In the genomic region with DNA sequence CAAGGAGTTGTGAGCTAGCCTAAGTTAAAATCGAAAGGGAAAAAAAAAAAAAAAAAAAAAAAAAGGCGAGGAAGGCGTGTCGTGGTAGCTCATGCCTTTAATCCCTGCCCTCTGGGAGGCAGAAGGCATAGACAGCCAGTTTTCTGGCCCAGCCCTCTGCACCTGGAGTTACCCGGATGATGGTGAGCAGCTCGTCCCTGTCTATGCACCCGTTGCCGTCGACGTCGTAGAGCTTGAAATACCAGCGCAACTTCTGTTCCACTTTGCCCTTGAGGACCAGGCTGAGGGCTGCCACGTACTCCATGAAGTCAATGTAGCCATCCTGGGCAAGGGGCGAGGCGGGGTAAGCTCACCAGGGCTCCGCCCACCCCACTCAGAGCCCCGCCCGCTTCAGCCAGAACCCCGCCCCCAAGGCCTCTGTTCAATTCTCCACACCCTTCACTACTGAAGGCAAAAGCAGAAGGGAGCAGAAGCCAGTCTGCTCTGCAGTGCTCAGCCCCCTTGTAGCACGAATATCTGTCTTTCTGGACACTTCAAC, we compare ENCODE assay signal across 8 mouse cellular contexts. TPM values are rescaled to one million over a fixed set of nuclear protein-coding genes. Genes with fewer than 3 reads are reported as not detected.
A peak's percentile ranks its signal among the peaks of the same experiment; 100 is the strongest.
DNase-seq lines count a peak whose midpoint lies in the region; ATAC-seq and TF ChIP-seq lines count a peak whose summit lies in the region.

No protein-coding gene starts in this region.

- DNase-seq in layer of hippocampus, adult 11-12 months (ENCODE audit: low spot score) = peak; percentile 27
- DNase-seq in layer of hippocampus, adult 9-10 months (ENCODE audit: low spot score) = no peak
- DNase-seq in liver, postnatal 0 days = peak; percentile 83
- peak; percentile 60 for DNase-seq in neural tube, embryonic 11.5 days (ENCODE audit: low spot score)
- DNase-seq in thymus, postnatal 25 days = peak; percentile 31

- peak overlapping the region; percentile 50 for H3K4me3 ChIP-seq in intestine, embryonic 16.5 days (ENCODE audit: low read length)
- H3K4me3 ChIP-seq in liver, postnatal 0 days (ENCODE audit: low read depth, low read length) = peak overlapping the region; percentile 41
- H3K4me3 ChIP-seq in neural tube, embryonic 11.5 days (ENCODE audit: low read depth, low read length) = peak overlapping the region; percentile 1; the same call in 1 of the 2 replicates

- 1% methylated on average over 20 of the region's 20 CpGs for WGBS in intestine, embryonic 16.5 days
- 1% methylated on average over 17 of the region's 20 CpGs for WGBS in liver, postnatal 0 days (ENCODE audit: insufficient replicate concordance)
- 4% methylated on average over 20 of the region's 20 CpGs for WGBS in neural tube, embryonic 11.5 days

- H3K4me1 ChIP-seq in intestine, embryonic 16.5 days (ENCODE audit: control insufficient read depth, insufficient read depth, low read length) = peaks cover 15% of the 10 kb centered on the region
- H3K4me1 ChIP-seq in liver, postnatal 0 days (ENCODE audit: insufficient read depth) = peaks cover 12% of the 10 kb centered on the region
- no peaks in the 10 kb centered on the region for H3K4me1 ChIP-seq in neural tube, embryonic 11.5 days (ENCODE audit: control insufficient read depth, insufficient read depth, low read length)

- H3K27me3 ChIP-seq in intestine, embryonic 16.5 days (replicated peaks; ENCODE audit: control insufficient read depth, insufficient read depth, low read length) = peaks cover 8% of the 10 kb centered on the region
- no peaks in the 10 kb centered on the region; the same call in 1 of the 2 replicates for H3K27me3 ChIP-seq in liver, postnatal 0 days (ENCODE audit: insufficient read depth, low read length)
- H3K27me3 ChIP-seq in neural tube, embryonic 11.5 days (ENCODE audit: control insufficient read depth, insufficient read depth, low read length) = peaks cover 13% of the 10 kb centered on the region

- H3K27ac ChIP-seq in intestine, embryonic 16.5 days (ENCODE audit: low read length) = no peak overlapping the region
- H3K27ac ChIP-seq in liver, postnatal 0 days (ENCODE audit: low read depth) = no peak overlapping the region
- no peak overlapping the region for H3K27ac ChIP-seq in neural tube, embryonic 11.5 days (ENCODE audit: low read depth, low read length)

- H3K4me2 ChIP-seq in intestine, embryonic 16.5 days (ENCODE audit: low read depth, low read length) = peak overlapping the region; percentile 74
- peak overlapping the region; percentile 70 for H3K4me2 ChIP-seq in liver, postnatal 0 days (ENCODE audit: low read depth, low read length)
- peak overlapping the region; percentile 32 for H3K4me2 ChIP-seq in neural tube, embryonic 11.5 days (ENCODE audit: low read depth)

- ATAC-seq in common myeloid progenitor, adult 5-6 weeks (replicated peaks; ENCODE audit: low read depth, poor library complexity, severe bottlenecking) = peak; percentile 85
- ATAC-seq in granulocyte monocyte progenitor cell, adult 5-6 weeks (replicated peaks; ENCODE audit: poor library complexity, severe bottlenecking) = peak; percentile 91
- peak; percentile 96 for ATAC-seq in intestine, embryonic 16.5 days
- ATAC-seq in liver, postnatal 0 days = peak; percentile 93
- ATAC-seq in neural tube, embryonic 11.5 days (ENCODE audit: insufficient read depth, low FRiP score, low TSS enrichment) = no peak

- no peak for TF ChIP-seq CTCF in liver, postnatal 0 days (IDR thresholded peaks at IDR 0.05; ENCODE audit: low read depth)

- H3K36me3 ChIP-seq in intestine, embryonic 16.5 days (ENCODE audit: control insufficient read depth, insufficient read depth, low read length) = no peaks in the 10 kb centered on the region
- H3K36me3 ChIP-seq in liver, postnatal 0 days (replicated peaks; ENCODE audit: insufficient read depth, low read length) = no peaks in the 10 kb centered on the region
- no peaks in the 10 kb centered on the region for H3K36me3 ChIP-seq in neural tube, embryonic 11.5 days (ENCODE audit: control insufficient read depth, insufficient read depth, low read length)

- no peaks in the 10 kb centered on the region for H3K9me3 ChIP-seq in intestine, embryonic 16.5 days (ENCODE audit: control insufficient read depth, low read length)
- H3K9me3 ChIP-seq in liver, postnatal 0 days (ENCODE audit: low read length) = no peaks in the 10 kb centered on the region
- H3K9me3 ChIP-seq in neural tube, embryonic 11.5 days (ENCODE audit: control insufficient read depth, low read length) = no peaks in the 10 kb centered on the region

- TF ChIP-seq EP300 in liver, postnatal 0 days (IDR thresholded peaks at IDR 0.05; ENCODE audit: low read depth) = no peak

- H3K9ac ChIP-seq in intestine, embryonic 16.5 days (ENCODE audit: low read depth, low read length) = peak overlapping the region; percentile 58
- H3K9ac ChIP-seq in liver, postnatal 0 days (replicated peaks) = peak overlapping the region; percentile 31
- H3K9ac ChIP-seq in neural tube, embryonic 11.5 days (ENCODE audit: low read length) = no peak overlapping the region

RNA-seq across cellular contexts. Expression of a gene that starts 4.9 kb away (rescaled TPM):
- total RNA-seq in common myeloid progenitor, adult 5-6 weeks (2017) = 1.4 TPM in 1 of 2 replicates, not detected in the other
- total RNA-seq in granulocyte monocyte progenitor cell, adult 5-6 weeks (2014; fragmentation: Nextera tagmentation) = 5.3 and 6.4 TPM in 2 replicates
- 6.3 and 6.7 TPM in 2 replicates for total RNA-seq in granulocyte monocyte progenitor cell, adult 5-6 weeks (2017)
- polyA plus RNA-seq in intestine, embryonic 16.5 days (2015; fragmentation: Nextera tagmentation; extraction: Ambion mirVana) = 2.3 and 2.4 TPM in 2 replicates
- polyA plus RNA-seq in liver, postnatal 0 days (2015; fragmentation: Nextera tagmentation; extraction: Ambion mirVana) = 1.5 TPM in 2 replicates
- 0.82 and 0.87 TPM in 2 replicates for polyA plus RNA-seq in neural tube, embryonic 11.5 days (2014; fragmentation: Nextera tagmentation; extraction: Ambion mirVana)

RNA-seq across cellular contexts. Expression of a gene that starts 10.3 kb away (rescaled TPM):
- not detected in 2 replicates for total RNA-seq in common myeloid progenitor, adult 5-6 weeks (2017)
- 0.47 and 0.80 TPM in 2 replicates for total RNA-seq in granulocyte monocyte progenitor cell, adult 5-6 weeks (2014; fragmentation: Nextera tagmentation)
- total RNA-seq in granulocyte monocyte progenitor cell, adult 5-6 weeks (2017) = 0.43 TPM in 1 of 2 replicates, not detected in the other
- 0.66 TPM in 2 replicates for polyA plus RNA-seq in intestine, embryonic 16.5 days (2015; fragmentation: Nextera tagmentation; extraction: Ambion mirVana)
- polyA plus RNA-seq in liver, postnatal 0 days (2015; fragmentation: Nextera tagmentation; extraction: Ambion mirVana) = 0.11 and 0.13 TPM in 2 replicates
- 0.49 and 0.77 TPM in 2 replicates for polyA plus RNA-seq in neural tube, embryonic 11.5 days (2014; fragmentation: Nextera tagmentation; extraction: Ambion mirVana)

RNA-seq across cellular contexts. Expression of a gene that starts 26.8 kb away (rescaled TPM):
- 56.6 and 62.0 TPM in 2 replicates for total RNA-seq in common myeloid progenitor, adult 5-6 weeks (2017)
- total RNA-seq in granulocyte monocyte progenitor cell, adult 5-6 weeks (2014; fragmentation: Nextera tagmentation) = 65.1 and 68.0 TPM in 2 replicates
- 65.8 and 70.8 TPM in 2 replicates for total RNA-seq in granulocyte monocyte progenitor cell, adult 5-6 weeks (2017)
- polyA plus RNA-seq in intestine, embryonic 16.5 days (2015; fragmentation: Nextera tagmentation; extraction: Ambion mirVana) = 72.0 and 80.0 TPM in 2 replicates
- 46.6 and 47.5 TPM in 2 replicates for polyA plus RNA-seq in liver, postnatal 0 days (2015; fragmentation: Nextera tagmentation; extraction: Ambion mirVana)
- polyA plus RNA-seq in neural tube, embryonic 11.5 days (2014; fragmentation: Nextera tagmentation; extraction: Ambion mirVana) = 76.0 and 78.8 TPM in 2 replicates

RNA-seq across cellular contexts. Expression of a gene that starts 41.0 kb away (rescaled TPM):
- 0.39 and 0.87 TPM in 2 replicates for total RNA-seq in common myeloid progenitor, adult 5-6 weeks (2017)
- total RNA-seq in granulocyte monocyte progenitor cell, adult 5-6 weeks (2014; fragmentation: Nextera tagmentation) = 1.8 and 4.3 TPM in 2 replicates
- total RNA-seq in granulocyte monocyte progenitor cell, adult 5-6 weeks (2017) = 0.34 and 0.62 TPM in 2 replicates
- polyA plus RNA-seq in intestine, embryonic 16.5 days (2015; fragmentation: Nextera tagmentation; extraction: Ambion mirVana) = 3.7 and 4.6 TPM in 2 replicates
- 1.0 and 1.6 TPM in 2 replicates for polyA plus RNA-seq in liver, postnatal 0 days (2015; fragmentation: Nextera tagmentation; extraction: Ambion mirVana)
- polyA plus RNA-seq in neural tube, embryonic 11.5 days (2014; fragmentation: Nextera tagmentation; extraction: Ambion mirVana) = 0.05 and 0.23 TPM in 2 replicates

RNA-seq across cellular contexts. Expression of a gene that starts 41.7 kb away (rescaled TPM):
- total RNA-seq in common myeloid progenitor, adult 5-6 weeks (2017) = 1.2 TPM in 1 of 2 replicates, not detected in the other
- not detected in 2 replicates for total RNA-seq in granulocyte monocyte progenitor cell, adult 5-6 weeks (2014; fragmentation: Nextera tagmentation)
- total RNA-seq in granulocyte monocyte progenitor cell, adult 5-6 weeks (2017) = 1.9 TPM in 1 of 2 replicates, not detected in the other
- 0.17 and 0.45 TPM in 2 replicates for polyA plus RNA-seq in intestine, embryonic 16.5 days (2015; fragmentation: Nextera tagmentation; extraction: Ambion mirVana)
- 7.5 and 7.8 TPM in 2 replicates for polyA plus RNA-seq in liver, postnatal 0 days (2015; fragmentation: Nextera tagmentation; extraction: Ambion mirVana)
- polyA plus RNA-seq in neural tube, embryonic 11.5 days (2014; fragmentation: Nextera tagmentation; extraction: Ambion mirVana) = 0.37 and 0.43 TPM in 2 replicates
